Mouse (Mus musculus) lung, postnatal 0 days (tissue): ENCODE measurements around the gene Triobp.

Experiments used
- CTCF ChIP-seq: IDR thresholded peaks from 2 replicates; pipeline ENCODE4 v1.5.1; 2016; ENCODE audit warnings: antibody characterized with exemption, mild to moderate bottlenecking
- EP300 ChIP-seq: IDR thresholded peaks from 2 replicates; pipeline ENCODE4 v1.6.1; 2016; ENCODE audit warnings: antibody characterized with exemption, mild to moderate bottlenecking, control low read depth

DNA sequence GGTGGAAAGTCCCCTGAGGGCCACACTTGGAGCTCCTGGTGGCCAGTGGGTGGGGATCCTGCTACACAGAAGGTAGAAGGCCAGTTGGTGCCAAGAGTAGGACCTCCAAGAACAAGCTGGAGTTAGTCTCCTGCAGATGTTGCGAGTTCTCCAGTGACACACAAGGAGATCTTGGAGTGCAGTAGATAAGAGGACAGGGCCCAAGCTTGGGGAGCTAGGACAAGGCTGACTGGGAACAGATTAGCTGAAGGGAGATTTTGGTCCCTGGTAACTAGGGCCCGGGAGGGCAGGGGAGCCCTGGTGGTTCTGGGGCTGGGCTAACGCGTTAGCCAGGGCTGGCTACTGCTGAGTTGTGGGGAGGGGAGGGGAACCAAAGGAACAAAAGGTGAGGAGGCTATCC lies 48.4 kb downstream of the Triobp start:
- no peak for TF ChIP-seq CTCF
- no peak for TF ChIP-seq EP300
